10 mouse cellular contexts compared by ENCODE assay signal in genomic region chr7:54836437-54836836, GRCm38 (mm10). TPM values are rescaled to one million over a fixed set of nuclear protein-coding genes. Genes with fewer than 3 reads are reported as not detected.
DNase-seq lines count a peak whose midpoint lies in the region; ATAC-seq lines count a peak whose summit lies in the region.
"Had no signal": no experiment of that assay in that cellular context is flagged by ENCODE, and none has a peak within 500 bp of the region (broad histone marks: within the 10 kb centered on the region; RNA-seq: fewer than 3 reads in every experiment).

No protein-coding gene starts in this region.

- H3K4me3 ChIP-seq in heart, embryonic 16.5 days (ENCODE audit: low read length) = no peak overlapping the region; the same call in 1 of the 2 replicates
- H3K4me3 ChIP-seq in embryonic facial prominence, embryonic 15.5 days (replicated peaks) = peak overlapping the region; percentile 49
- peak overlapping the region; percentile 58 for H3K4me3 ChIP-seq in neural tube, embryonic 14.5 days (ENCODE audit: low read depth, low read length)

- intact Hi-C loops in heart, postnatal 36 days (cut with DNase I) = no loop called here

- peak overlapping the region; percentile 80 for H3K4me2 ChIP-seq in heart, embryonic 16.5 days (ENCODE audit: low read depth, low read length)
- peak overlapping the region; percentile 84 for H3K4me2 ChIP-seq in embryonic facial prominence, embryonic 15.5 days (replicated peaks)
- H3K4me2 ChIP-seq in neural tube, embryonic 14.5 days (ENCODE audit: low read depth, low read length) = peak overlapping the region; percentile 87

- H3K27me3 ChIP-seq in heart, embryonic 16.5 days (ENCODE audit: control insufficient read depth, insufficient read depth, low read length) = peaks cover 6% of the 10 kb centered on the region; the same call in 1 of the 2 replicates
- H3K27me3 ChIP-seq in embryonic facial prominence, embryonic 15.5 days = peaks cover 14% of the 10 kb centered on the region; the same call in 1 of the 2 replicates
- no peaks in the 10 kb centered on the region for H3K27me3 ChIP-seq in neural tube, embryonic 14.5 days (ENCODE audit: control insufficient read depth, insufficient read depth, low read length)

- no peaks in the 10 kb centered on the region for H3K36me3 ChIP-seq in heart, embryonic 16.5 days (ENCODE audit: control insufficient read depth, insufficient read depth)
- no peaks in the 10 kb centered on the region for H3K36me3 ChIP-seq in embryonic facial prominence, embryonic 15.5 days
- H3K36me3 ChIP-seq in neural tube, embryonic 14.5 days (ENCODE audit: control insufficient read depth, insufficient read depth, low read length) = no peaks in the 10 kb centered on the region

- no peaks in the 10 kb centered on the region for H3K9me3 ChIP-seq in heart, embryonic 16.5 days (replicated peaks; ENCODE audit: control insufficient read depth, low read length)
- H3K9me3 ChIP-seq in embryonic facial prominence, embryonic 15.5 days (replicated peaks) = no peaks in the 10 kb centered on the region
- no peaks in the 10 kb centered on the region for H3K9me3 ChIP-seq in neural tube, embryonic 14.5 days (ENCODE audit: control insufficient read depth, low read length)

- WGBS in heart, embryonic 16.5 days = 63% methylated on average over 5 of the region's 5 CpGs
- 42% methylated on average over 5 of the region's 5 CpGs for WGBS in embryonic facial prominence, embryonic 15.5 days
- WGBS in neural tube, embryonic 14.5 days = 57% methylated on average over 5 of the region's 5 CpGs

- no peak overlapping the region for H3K27ac ChIP-seq in heart, embryonic 16.5 days (ENCODE audit: low read length)
- no peak overlapping the region for H3K27ac ChIP-seq in embryonic facial prominence, embryonic 15.5 days (replicated peaks)
- no peak overlapping the region; the same call in 1 of the 2 replicates for H3K27ac ChIP-seq in neural tube, embryonic 14.5 days (ENCODE audit: low read depth, low read length)
- H3K27ac ChIP-seq: liver, embryonic 14.5 days had no signal

- ATAC-seq in heart, embryonic 16.5 days (replicated peaks; ENCODE audit: extremely low read depth, insufficient read depth, low FRiP score) = no peak
- ATAC-seq in embryonic facial prominence, embryonic 15.5 days (ENCODE audit: insufficient number of reproducible peaks, low FRiP score, low TSS enrichment, low read depth) = no peak
- ATAC-seq in neural tube, embryonic 14.5 days (ENCODE audit: low read depth) = peak; percentile 48; the same call in 1 of the 2 replicates
- ATAC-seq in megakaryocyte, adult 5-6 weeks (ENCODE audit: poor library complexity, severe bottlenecking) = no peak

- H3K9ac ChIP-seq in heart, embryonic 16.5 days (ENCODE audit: low read length) = no peak overlapping the region
- no peak overlapping the region for H3K9ac ChIP-seq in embryonic facial prominence, embryonic 15.5 days
- peak overlapping the region; percentile 48 for H3K9ac ChIP-seq in neural tube, embryonic 14.5 days (replicated peaks; ENCODE audit: low read depth, low read length)
- H3K9ac ChIP-seq: liver, embryonic 14.5 days had no signal

- no peaks in the 10 kb centered on the region for H3K4me1 ChIP-seq in heart, embryonic 16.5 days (ENCODE audit: control insufficient read depth, insufficient read depth, low read length)
- 0 out of 2 replicates have a peak, but pooled peaks cover 6% of the 10 kb centered on the region for H3K4me1 ChIP-seq in embryonic facial prominence, embryonic 15.5 days
- 0 out of 2 replicates have a peak, but pooled peaks cover 2% of the 10 kb centered on the region for H3K4me1 ChIP-seq in neural tube, embryonic 14.5 days (ENCODE audit: control insufficient read depth, insufficient read depth, low read length)

- no peak for DNase-seq in heart, postnatal 36 days
- DNase-seq in layer of hippocampus, postnatal 10 days (ENCODE audit: low spot score in 2 of 2) = peak; percentile 30 to 47
- no peak for DNase-seq in adrenal gland, postnatal 36 days
- no peak for DNase-seq in kidney, adult 9 months

RNA-seq across cellular contexts. Expression of gene Luzp2, which starts 1.1 kb away (rescaled TPM):
- 0.49 and 0.50 TPM in 2 replicates for polyA plus RNA-seq in heart, embryonic 16.5 days (2015; fragmentation: Nextera tagmentation; extraction: Ambion mirVana)
- under 1 TPM; 0.06 to 0.16 TPM for total RNA-seq in heart, postnatal 36 days (2021)
- 3.4 and 3.7 TPM in 2 replicates for polyA plus RNA-seq in embryonic facial prominence, embryonic 15.5 days (2015; fragmentation: Nextera tagmentation; extraction: Ambion mirVana)
- total RNA-seq in layer of hippocampus, postnatal 10 days (2021) = 10 to 100 TPM; 59.4 to 60.2 TPM
- 27.5 and 33.3 TPM in 2 replicates for polyA plus RNA-seq in neural tube, embryonic 14.5 days (2014; fragmentation: Nextera tagmentation; extraction: Ambion mirVana)
- total RNA-seq in adrenal gland, postnatal 36 days (2021) = under 1 TPM; 0.93 to 0.99 TPM
- total RNA-seq in megakaryocyte, adult 5-6 weeks (2015) = not detected in 2 replicates
- 0.07 TPM in 1 of 2 replicates, not detected in the other for total RNA-seq in megakaryocyte, adult 5-6 weeks (2017)
- total RNA-seq: common myeloid progenitor, adult 5-6 weeks had no signal

Comparison
In these comparisons a context has a peak if more than half of its experiments do, and no peak if none do; other contexts are left out.
1. DNase-seq: peak in layer of hippocampus, postnatal 10 days (2 of 2); none in heart, postnatal 36 days (0 of 2), adrenal gland, postnatal 36 days (0 of 2) and kidney, adult 9 months (single experiment).
2. RNA of gene Luzp2, which starts 1.1 kb away (total RNA-seq): 59.4 to 60.2 TPM in layer of hippocampus, postnatal 10 days; 0.93 to 0.99 TPM in adrenal gland, postnatal 36 days, 0.06 to 0.16 TPM in heart, postnatal 36 days and 0.07 TPM in megakaryocyte, adult 5-6 weeks; every median in the first group is over 10 times any median in the second.
3. Peak in every context shown above with its lines, with median percentiles within 50 percentile points of each other: H3K4me2 ChIP-seq.